Mouse (Mus musculus) cortical plate, adult 2 months (tissue): ENCODE data around the gene Gm6657.

Source experiments
- CTCF ChIP-seq: fragments of 200-500 bp; IDR thresholded peaks from 2 replicates; pipeline ENCODE4 v1.5.1; 2011; ENCODE audit warnings: mild to moderate bottlenecking, control low read depth, low read length; ENCODE audit not compliant: insufficient read depth; ENCODE audit errors: extremely low read depth
- POLR2A ChIP-seq: fragments of 200-500 bp; IDR thresholded peaks from 2 replicates; pipeline ENCODE4 v1.6.1; 2011; ENCODE audit warnings: mild to moderate bottlenecking, low read length, control low read depth; ENCODE audit not compliant: insufficient read depth; ENCODE audit errors: extremely low read depth

GRCm38 (mm10) chr12:78174671-78175070, 19.4 kb upstream of the Gm6657 start:
- TF ChIP-seq CTCF (no peak), POLR2A (no peak)
